Mouse (Mus musculus) spleen, adult 2 months (tissue): Measurements from ENCODE around the gene Colgalt1. TPM values are rescaled to one million over a fixed set of nuclear protein-coding genes. Genes with fewer than 3 reads are reported as not detected.

ENCODE experiments used
- DNase-seq, 2 experiments: peaks; one replicate each; pipeline versions ENCODE4 v3.0.0 to v3.0.0-alpha.2; 2012 to 2021; ENCODE audit warnings: low spot score in 2 of 2, low read depth in 1 of 2
- H3K27ac ChIP-seq: fragments of 200-500 bp; 2 replicates; pipeline ENCODE4 v1.5.1; 2012; ENCODE audit warnings: low read length, inconsistent platforms; ENCODE audit not compliant: insufficient read depth
- H3K27me3 ChIP-seq: fragments of 200-500 bp; 2 replicates; pipeline ENCODE4 v1.6.1; 2012; ENCODE audit warnings: mild to moderate bottlenecking, moderate library complexity, low read length, inconsistent platforms; ENCODE audit not compliant: control insufficient read depth, insufficient read depth
- H3K36me3 ChIP-seq: fragments of 200-500 bp; 2 replicates; pipeline ENCODE4 v1.6.1; 2012; ENCODE audit warnings: mild to moderate bottlenecking, low read length, inconsistent platforms; ENCODE audit not compliant: control insufficient read depth, insufficient read depth
- H3K4me1 ChIP-seq: fragments of 200-500 bp; 2 replicates; pipeline ENCODE4 v1.6.1; 2011; ENCODE audit warnings: inconsistent platforms; ENCODE audit not compliant: control insufficient read depth, insufficient read depth, insufficient read length
- H3K4me3 ChIP-seq: fragments of 200-500 bp; 2 replicates; pipeline ENCODE4 v1.5.1; 2011; ENCODE audit warnings: mild to moderate bottlenecking, inconsistent platforms; ENCODE audit not compliant: insufficient read depth, insufficient read length; ENCODE audit errors: extremely low read depth
- CTCF ChIP-seq: fragments of 200-500 bp; IDR thresholded peaks from 2 replicates; pipeline ENCODE4 v1.5.1; 2011; ENCODE audit warnings: mild to moderate bottlenecking, inconsistent platforms; ENCODE audit not compliant: insufficient read depth, insufficient read length, insufficient replicate concordance; ENCODE audit errors: extremely low read depth
- POLR2A ChIP-seq: fragments of 200-500 bp; IDR thresholded peaks from 2 replicates; pipeline ENCODE4 v1.6.1; 2011; ENCODE audit warnings: low read depth, low read length, inconsistent platforms
- WGBS: fragments of 180-500 bp; shearing (Covaris S2); methylation state at CpG from one replicate; pipeline ENCODE4 v1.1.7; 2018; 5-methylcytosine and 5-hydroxymethylcytosine counted together
- polyA plus RNA-seq: library from polyadenylated mRNA; depleted of rRNA; stranded (reverse); fragments of >200 nt; gene quantifications from 2 replicates; pipeline ENCODE4 v1.2.3, GENCODE M21; 2012

Gene Colgalt1
- polyA plus RNA-seq, 1 experiment, result 159 TPM

GRCm38 (mm10) chr8:71627265-71628099 lies 16.7 kb downstream of the Colgalt1 start:
- H3K27me3 ChIP-seq, result no peaks in the 10 kb centered on the region; the same call in 1 of the 2 replicates
- 27% methylated on average over 9 of the region's 9 CpGs for WGBS
- DNase-seq, result no peak
- peaks cover 18% of the 10 kb centered on the region for H3K36me3 ChIP-seq
- H3K4me1 ChIP-seq, result peaks cover 29% of the 10 kb centered on the region
- TF ChIP-seq CTCF, result no peak
- no peak for TF ChIP-seq POLR2A
- no peak overlapping the region for H3K4me3 ChIP-seq
- H3K27ac ChIP-seq, result peak overlapping the region; percentile 37

GRCm38 (mm10) chr8:71628396-71629095 lies 17.7 kb downstream of the Colgalt1 start:
- Histone ChIP-seq H3K27ac (peak overlapping the region; percentile 28), H3K36me3 (peaks cover 8% of the 10 kb centered on the region), H3K4me3 (peak overlapping the region; percentile 58; the same call in 1 of the 2 replicates), H3K27me3 (no peaks in the 10 kb centered on the region; the same call in 1 of the 2 replicates), H3K4me1 (peaks cover 29% of the 10 kb centered on the region)
- WGBS, result 6% methylated on average over 16 of the region's 16 CpGs
- TF ChIP-seq POLR2A, result no peak
- TF ChIP-seq CTCF, result no peak
- no peak for DNase-seq

- Histone ChIP-seq H3K4me3 (peak overlapping the region; percentile 58), H3K27ac (peak overlapping the region; percentile 28), H3K4me1 (peaks cover 29% of the 10 kb centered on the region), H3K36me3 (peaks cover 4% of the 10 kb centered on the region; the same call in 1 of the 2 replicates), H3K27me3 (no peaks in the 10 kb centered on the region; the same call in 1 of the 2 replicates)
- TF ChIP-seq CTCF (peak; percentile 17; the same call in 1 of the 2 replicates), POLR2A (no peak)
- DNase-seq, result peak; percentile 75 to 92
- WGBS, result under 1% methylated on average over 55 of the region's 55 CpGs
Observed at GRCm38 (mm10) chr8:71629096-71629697, 18.4 kb downstream of the Colgalt1 start.

GRCm38 (mm10) chr8:71629781-71630212 lies 19.0 kb downstream of the Colgalt1 start:
- no peaks in the 10 kb centered on the region; the same call in 1 of the 2 replicates for H3K27me3 ChIP-seq
- 0 out of 2 replicates have a peak, but pooled peaks cover 1% of the 10 kb centered on the region for H3K36me3 ChIP-seq
- TF ChIP-seq POLR2A (no peak), CTCF (no peak)
- H3K27ac ChIP-seq, result 0 out of 2 replicates have a peak overlapping the region, but pooled peaks have one; percentile 17
- H3K4me3 ChIP-seq, result peak overlapping the region; percentile 58; the same call in 1 of the 2 replicates
- DNase-seq, result peak in 1 of 2 experiments; percentile 50
- 5% methylated on average over 25 of the region's 25 CpGs for WGBS
- peaks cover 29% of the 10 kb centered on the region for H3K4me1 ChIP-seq

- Histone ChIP-seq H3K27me3 (no peaks in the 10 kb centered on the region; the same call in 1 of the 2 replicates), H3K36me3 (0 out of 2 replicates have a peak, but pooled peaks cover 1% of the 10 kb centered on the region), H3K4me1 (peaks cover 26% of the 10 kb centered on the region), H3K4me3 (no peak overlapping the region), H3K27ac (no peak overlapping the region)
- DNase-seq, result no peak
- WGBS, result 71% methylated on average over 6 of the region's 6 CpGs
- TF ChIP-seq POLR2A, result no peak
- TF ChIP-seq CTCF, result no peak
Observed at GRCm38 (mm10) chr8:71630761-71631160, 20.0 kb downstream of the Colgalt1 start.

GRCm38 (mm10) chr8:71631897-71632296 lies 21.1 kb downstream of the Colgalt1 start:
- no peak for DNase-seq
- Histone ChIP-seq H3K4me1 (peaks cover 26% of the 10 kb centered on the region), H3K36me3 (no peaks in the 10 kb centered on the region), H3K27me3 (no peaks in the 10 kb centered on the region; the same call in 1 of the 2 replicates), H3K4me3 (no peak overlapping the region), H3K27ac (no peak overlapping the region)
- TF ChIP-seq POLR2A (no peak), CTCF (no peak)
- 48% methylated on average over 2 of the region's 2 CpGs for WGBS
